Mouse (Mus musculus) CH12.LX (cell line): ENCODE measurements at regions not wholly inside any gene's neighbourhood (a gene's known extent, or its start where the extent isn't known, plus 50 kb on each side); places are given as distances from the start of the nearest gene placed in this dataset.

Experiments used
- DNase-seq: peaks from one replicate; pipeline ENCODE4 v3.0.0-alpha.2; 2013; ENCODE audit errors: extremely low read depth
- H3K27ac ChIP-seq: 2 replicates; pipeline ENCODE4 v1.5.1; 2012; ENCODE audit warnings: low read depth, mild to moderate bottlenecking, control low read depth, moderate library complexity; ENCODE audit not compliant: insufficient read depth
- H3K27me3 ChIP-seq: replicated peaks from 2 replicates; pipeline ENCODE3; 2012; ENCODE audit warnings: inconsistent platforms
- H3K36me3 ChIP-seq, 2 experiments: replicated peaks in 1 of 2; 2 replicates each; pipeline versions ENCODE3 to v1.6.1; 2012; ENCODE audit warnings: inconsistent platforms in 1 of 2, low read length in 1 of 2, mild to moderate bottlenecking in 1 of 2, mixed read lengths in 1 of 2, moderate library complexity in 1 of 2; ENCODE audit not compliant: control insufficient read depth in 1 of 2, insufficient read depth in 1 of 2
- H3K4me1 ChIP-seq, 2 experiments: 2 replicates each; pipeline ENCODE4 v1.6.1; 2012; ENCODE audit warnings: inconsistent platforms in 1 of 2, moderate library complexity in 1 of 2; ENCODE audit not compliant: insufficient read depth in 2 of 2, control insufficient read depth in 1 of 2
- H3K4me2 ChIP-seq: 2 replicates; pipeline ENCODE4 v1.6.1; 2012; ENCODE audit warnings: low read depth, mild to moderate bottlenecking, control low read depth; ENCODE audit not compliant: poor library complexity, insufficient read depth, severe bottlenecking
- H3K4me3 ChIP-seq, 3 experiments: fragments of 150-350 bp in 1 of 3; sonication (generic) in 1 of 3; replicated peaks in 1 of 3; 2 replicates each; pipeline versions ENCODE3 to v1.5.1; 2011 to 2012; ENCODE audit warnings: low read depth in 2 of 3, low read length in 2 of 3, mild to moderate bottlenecking in 2 of 3, moderate library complexity in 2 of 3, control low read depth in 1 of 3, improper control_type of control experiment in 1 of 3, inconsistent platforms in 1 of 3, mixed read lengths in 1 of 3; ENCODE audit not compliant: poor library complexity in 1 of 3
- H3K79me2 ChIP-seq: replicated peaks from 2 replicates; pipeline ENCODE4 v1.6.1; 2012; ENCODE audit warnings: mild to moderate bottlenecking, moderate library complexity; ENCODE audit not compliant: control insufficient read depth, poor library complexity, insufficient read depth, severe bottlenecking; ENCODE audit errors: extremely low read depth
- H3K9ac ChIP-seq: 2 replicates; pipeline ENCODE4 v1.6.1; 2012; ENCODE audit warnings: low read depth, mild to moderate bottlenecking, control low read depth, moderate library complexity; ENCODE audit not compliant: insufficient read depth
- H3K9me3 ChIP-seq: replicated peaks from 2 replicates; pipeline ENCODE3; 2012; ENCODE audit warnings: low read length, inconsistent platforms, mixed read lengths
- BHLHE40 ChIP-seq: IDR thresholded peaks from 2 replicates; pipeline ENCODE4 v1.6.1; 2011; ENCODE audit warnings: mild to moderate bottlenecking, low read depth, low read length, improper control_type of control experiment
- CHD1 ChIP-seq: IDR thresholded peaks from 2 replicates; pipeline ENCODE4 v1.6.1; 2012; ENCODE audit warnings: low read depth, low read length, improper control_type of control experiment, inconsistent platforms
- ELF1 ChIP-seq: IDR thresholded peaks from 2 replicates; pipeline ENCODE4 v1.6.1; 2014; ENCODE audit warnings: low read depth, mild to moderate bottlenecking, inconsistent platforms, low read length, improper control_type of control experiment
- EP300 ChIP-seq: IDR thresholded peaks from 2 replicates; pipeline ENCODE4 v1.6.1; 2011; ENCODE audit warnings: low read length, improper control_type of control experiment
- GABPA ChIP-seq: IDR thresholded peaks from 2 replicates; pipeline ENCODE4 v1.6.1; 2012; ENCODE audit warnings: low read depth, low read length, improper control_type of control experiment, inconsistent platforms; ENCODE audit not compliant: insufficient replicate concordance
- HCFC1 ChIP-seq: IDR thresholded peaks from 2 replicates; pipeline ENCODE4 v1.6.1; 2012; ENCODE audit warnings: low read depth, mild to moderate bottlenecking, inconsistent platforms, low read length, improper control_type of control experiment
- IRF4 ChIP-seq: IDR thresholded peaks from 2 replicates; pipeline ENCODE4 v1.6.1; 2014; ENCODE audit warnings: low read depth, mild to moderate bottlenecking, inconsistent platforms, low read length, improper control_type of control experiment
- JUND ChIP-seq: conservative IDR thresholded peaks from 2 replicates; pipeline ENCODE4 v1.6.1; 2011; ENCODE audit warnings: low read depth, low read length, improper control_type of control experiment
- KAT2A ChIP-seq: IDR thresholded peaks from 2 replicates; pipeline ENCODE4 v1.6.1; 2012; ENCODE audit warnings: low read length, improper control_type of control experiment, inconsistent platforms; ENCODE audit not compliant: insufficient replicate concordance
- MAFK ChIP-seq: IDR thresholded peaks from 2 replicates; pipeline ENCODE4 v1.6.1; 2011; ENCODE audit warnings: low read length, improper control_type of control experiment; ENCODE audit not compliant: insufficient replicate concordance
- MAX ChIP-seq: IDR thresholded peaks from 2 replicates; pipeline ENCODE4 v1.6.1; 2011; ENCODE audit warnings: low read length, improper control_type of control experiment
- MAZ ChIP-seq: IDR thresholded peaks from 2 replicates; pipeline ENCODE4 v1.6.1; 2012; ENCODE audit warnings: low read depth, mild to moderate bottlenecking, inconsistent platforms, low read length, improper control_type of control experiment, moderate library complexity
- MEF2A ChIP-seq: IDR thresholded peaks from 2 replicates; pipeline ENCODE4 v1.6.1; 2014; ENCODE audit warnings: low read depth, mild to moderate bottlenecking, inconsistent platforms, low read length, improper control_type of control experiment, borderline replicate concordance
- NELFE ChIP-seq: IDR thresholded peaks from 2 replicates; pipeline ENCODE4 v1.6.1; 2011; ENCODE audit warnings: low read depth, low read length, improper control_type of control experiment
- POLR2A ChIP-seq: IDR thresholded peaks from 2 replicates; pipeline ENCODE4 v1.6.1; 2011; ENCODE audit warnings: low read depth, mild to moderate bottlenecking, improper control_type of control experiment, low read length
- RAD21 ChIP-seq: IDR thresholded peaks from 2 replicates; pipeline ENCODE4 v1.6.1; 2011; ENCODE audit warnings: low read depth, mild to moderate bottlenecking, low read length, improper control_type of control experiment, moderate library complexity
- RCOR1 ChIP-seq: conservative IDR thresholded peaks from 2 replicates; pipeline ENCODE4 v1.6.1; 2012; ENCODE audit warnings: low read depth, mild to moderate bottlenecking, inconsistent platforms, low read length, improper control_type of control experiment
- SIN3A ChIP-seq: IDR thresholded peaks from 2 replicates; pipeline ENCODE4 v1.6.1; 2012; ENCODE audit warnings: low read length, improper control_type of control experiment, inconsistent platforms
- SMC3 ChIP-seq: IDR thresholded peaks from 2 replicates; pipeline ENCODE4 v1.6.1; 2011; ENCODE audit warnings: low read depth, low read length, improper control_type of control experiment
- TBP ChIP-seq: conservative IDR thresholded peaks from 2 replicates; pipeline ENCODE4 v1.6.1; 2011; ENCODE audit warnings: low read depth, low read length, improper control_type of control experiment
- TCF12 ChIP-seq: IDR thresholded peaks from 2 replicates; pipeline ENCODE4 v1.6.1; 2014; ENCODE audit warnings: low read depth, mild to moderate bottlenecking, inconsistent platforms, low read length, improper control_type of control experiment
- UBTF ChIP-seq: IDR thresholded peaks from 2 replicates; pipeline ENCODE4 v1.6.1; 2012; ENCODE audit warnings: low read depth, mild to moderate bottlenecking, inconsistent platforms, low read length, improper control_type of control experiment, moderate library complexity
- USF1 ChIP-seq: IDR thresholded peaks from 2 replicates; pipeline ENCODE4 v1.6.1; 2014; ENCODE audit warnings: low read depth, mild to moderate bottlenecking, inconsistent platforms, low read length, improper control_type of control experiment
- USF2 ChIP-seq: conservative IDR thresholded peaks from 2 replicates; pipeline ENCODE4 v1.6.1; 2011; ENCODE audit warnings: low read depth, low read length, improper control_type of control experiment
- ZC3H11A ChIP-seq: IDR thresholded peaks from 2 replicates; pipeline ENCODE4 v1.6.1; 2012; ENCODE audit warnings: low read depth, mild to moderate bottlenecking, inconsistent platforms, low read length, improper control_type of control experiment
- ZKSCAN1 ChIP-seq: IDR thresholded peaks from 2 replicates; pipeline ENCODE4 v1.6.1; 2012; ENCODE audit warnings: low read depth, inconsistent platforms, low read length, improper control_type of control experiment, borderline replicate concordance
- ZNF384 ChIP-seq: IDR thresholded peaks from 2 replicates; pipeline ENCODE4 v1.6.1; 2012; ENCODE audit warnings: low read depth, low read length, improper control_type of control experiment, inconsistent platforms
- dilution Hi-C: fragments of 300-500 bp; cut with MboI; formaldehyde crosslinking; loops from 2 replicates; pipeline ENCODE4 v1.14.3; 2020; ENCODE audit warnings: low sequenced_read_pairs; ENCODE audit not compliant: extremely low pct_unique_long_range_greater_than_20kb, extremely low pct_ligation_motif_present
- in situ Hi-C: fragments of 300-500 bp; cut with MboI; formaldehyde crosslinking; loops from 3 replicates; pipeline ENCODE4 v1.14.3; 2019; ENCODE audit warnings: low sequenced_read_pairs, low pct_ligation_motif_present, low pct_unique_long_range_greater_than_20kb, mixed read lengths

DNA sequence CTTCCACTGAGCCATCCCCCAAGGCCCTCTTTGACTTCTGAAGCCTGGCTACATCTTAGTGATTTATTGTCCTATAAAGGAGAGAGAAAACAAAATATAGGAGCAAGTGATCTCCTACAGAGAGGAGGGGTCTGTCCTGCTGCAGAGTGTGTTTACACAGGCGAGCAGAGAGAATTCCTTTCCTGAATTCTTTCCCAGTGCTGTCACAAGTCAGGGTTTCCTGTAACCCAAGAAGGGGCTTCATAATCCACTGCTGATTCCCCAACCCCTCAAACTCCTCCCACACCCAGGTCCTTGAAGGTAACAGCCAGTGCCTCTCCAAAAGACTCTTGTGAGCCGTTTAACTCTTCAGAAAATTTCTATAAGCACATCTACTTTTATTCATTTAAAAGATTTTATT is 66.8 kb upstream of the Tpm1 start:
- DNase-seq = no peak
- no peaks in the 10 kb centered on the region for H3K4me1 ChIP-seq
- no peaks in the 10 kb centered on the region for H3K27me3 ChIP-seq
- no peak overlapping the region for H3K4me3 ChIP-seq
- H3K9ac ChIP-seq = no peak overlapping the region
- dilution Hi-C loops = no loop called here
- no peak overlapping the region for H3K27ac ChIP-seq
- TF ChIP-seq ELF1 (no peak), MAZ (no peak), ZKSCAN1 (no peak), ZC3H11A (no peak), POLR2A (no peak), SMC3 (no peak), BHLHE40 (no peak), NELFE (no peak), RAD21 (no peak)
- TF ChIP-seq, all 38 proteins: peak for 0
- Histone ChIP-seq H3K36me3 (no peaks in the 10 kb centered on the region), H3K9me3 (no peaks in the 10 kb centered on the region), H3K4me2 (no peak overlapping the region), H3K79me2 (no peaks in the 10 kb centered on the region)
- in situ Hi-C loops = no loop called here

GRCm38 (mm10) chr9:67114099-67114498 is 64.9 kb upstream of the Tpm1 start:
- dilution Hi-C loops = no loop called here
- no peak for DNase-seq
- in situ Hi-C loops = no loop called here

DNA sequence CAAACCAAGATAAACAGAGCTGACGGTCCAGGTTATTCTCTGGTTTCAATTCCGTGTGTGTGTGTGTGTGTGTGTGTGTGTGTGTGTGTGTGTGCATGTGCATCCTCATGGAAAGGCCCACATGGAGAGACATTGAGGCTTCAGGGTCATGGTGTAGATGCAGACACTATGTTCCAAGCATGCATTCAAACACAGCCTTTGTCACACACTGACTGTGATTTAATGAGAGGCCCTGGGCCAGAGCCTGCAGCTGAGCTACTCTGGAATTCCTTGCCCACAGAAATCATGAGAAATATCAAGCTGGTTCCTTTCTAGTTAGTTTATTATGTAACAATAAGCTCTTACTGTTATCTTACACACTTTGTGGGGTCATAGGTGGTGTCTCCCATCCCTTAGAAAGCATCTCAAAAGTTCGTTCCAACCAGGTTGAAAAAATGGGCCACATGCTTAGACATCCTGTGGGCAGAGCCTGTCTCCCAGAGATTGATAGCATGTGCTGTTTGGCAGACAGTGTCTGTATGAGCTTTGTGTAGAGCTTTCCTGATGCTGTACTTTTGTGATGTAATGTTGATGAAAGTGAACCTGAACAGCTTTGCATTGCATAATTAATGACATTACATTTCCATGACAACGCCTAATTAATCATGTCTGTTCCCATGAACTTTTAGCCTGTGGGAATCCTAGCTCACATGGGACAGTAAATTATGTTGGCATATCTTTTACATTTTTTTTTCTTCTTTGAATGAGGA is 62.8 kb upstream of the Tpm1 start:
- no peaks in the 10 kb centered on the region for H3K36me3 ChIP-seq
- no peak for DNase-seq
- in situ Hi-C loops (no loop called here), dilution Hi-C loops (no loop called here)
- H3K27me3 ChIP-seq = no peaks in the 10 kb centered on the region
- no peak overlapping the region for H3K9ac ChIP-seq
- H3K4me1 ChIP-seq = no peaks in the 10 kb centered on the region
- H3K79me2 ChIP-seq = no peaks in the 10 kb centered on the region
- no peaks in the 10 kb centered on the region for H3K9me3 ChIP-seq
- H3K4me2 ChIP-seq = no peak overlapping the region
- no peak overlapping the region for H3K4me3 ChIP-seq
- H3K27ac ChIP-seq = no peak overlapping the region
- no peak for TF ChIP-seq ZNF384
- no peak for TF ChIP-seq ZC3H11A
- TF ChIP-seq SIN3A = no peak
- no peak for TF ChIP-seq HCFC1
- TF ChIP-seq TCF12 = no peak
- no peak for TF ChIP-seq MEF2A
- no peak for TF ChIP-seq BHLHE40
- TF ChIP-seq GABPA = no peak
- no peak for TF ChIP-seq RCOR1
- no peak for TF ChIP-seq IRF4
- no peak for TF ChIP-seq SMC3
- TF ChIP-seq CHD1 = no peak
- no peak for TF ChIP-seq MAX
- no peak for TF ChIP-seq ELF1
- TF ChIP-seq MAFK = no peak
- no peak for TF ChIP-seq USF2
- no peak for TF ChIP-seq MAZ

More at GRCm38 (mm10) chr9:67114099-67114498, 64.9 kb upstream of the Tpm1 start:
- Histone ChIP-seq H3K4me3 (no peak overlapping the region), H3K4me2 (no peak overlapping the region), H3K9ac (no peak overlapping the region), H3K36me3 (no peaks in the 10 kb centered on the region), H3K9me3 (no peaks in the 10 kb centered on the region), H3K27me3 (no peaks in the 10 kb centered on the region), H3K27ac (no peak overlapping the region), H3K4me1 (no peaks in the 10 kb centered on the region)
- no peak for TF ChIP-seq JUND
- TF ChIP-seq USF1 = no peak
- TF ChIP-seq TBP = no peak
- no peak for TF ChIP-seq EP300
- no peak for TF ChIP-seq ZNF384
- TF ChIP-seq HCFC1 = no peak
- TF ChIP-seq SMC3 = no peak
- TF ChIP-seq UBTF = no peak
- no peak for TF ChIP-seq USF2
- TF ChIP-seq ZKSCAN1 = no peak
- no peak for TF ChIP-seq GABPA
- no peak for TF ChIP-seq KAT2A
- TF ChIP-seq, all 38 proteins: peak for 0
- H3K79me2 ChIP-seq = no peaks in the 10 kb centered on the region
